Mouse (Mus musculus) brain, adult 10 weeks (tissue): Measurements from ENCODE around the gene Csmd2. TPM values are rescaled to one million over a fixed set of nuclear protein-coding genes. Genes with fewer than 3 reads are reported as not detected.

Source experiments
- polyA plus RNA-seq: library from polyadenylated mRNA; stranded (reverse); fragments of 350-450 nt; fragmentation: Illumina TruSeq; extraction: RNeasy Lipid Tissue Mini Kit (QIAGEN cat#74804); gene quantifications from one replicate; pipeline ENCODE4 v1.2.3, GENCODE M21; 2015; ENCODE audit warnings: low read depth, low replicate concordance

The Csmd2 gene
- polyA plus RNA-seq, result 23.4 TPM

DNA sequence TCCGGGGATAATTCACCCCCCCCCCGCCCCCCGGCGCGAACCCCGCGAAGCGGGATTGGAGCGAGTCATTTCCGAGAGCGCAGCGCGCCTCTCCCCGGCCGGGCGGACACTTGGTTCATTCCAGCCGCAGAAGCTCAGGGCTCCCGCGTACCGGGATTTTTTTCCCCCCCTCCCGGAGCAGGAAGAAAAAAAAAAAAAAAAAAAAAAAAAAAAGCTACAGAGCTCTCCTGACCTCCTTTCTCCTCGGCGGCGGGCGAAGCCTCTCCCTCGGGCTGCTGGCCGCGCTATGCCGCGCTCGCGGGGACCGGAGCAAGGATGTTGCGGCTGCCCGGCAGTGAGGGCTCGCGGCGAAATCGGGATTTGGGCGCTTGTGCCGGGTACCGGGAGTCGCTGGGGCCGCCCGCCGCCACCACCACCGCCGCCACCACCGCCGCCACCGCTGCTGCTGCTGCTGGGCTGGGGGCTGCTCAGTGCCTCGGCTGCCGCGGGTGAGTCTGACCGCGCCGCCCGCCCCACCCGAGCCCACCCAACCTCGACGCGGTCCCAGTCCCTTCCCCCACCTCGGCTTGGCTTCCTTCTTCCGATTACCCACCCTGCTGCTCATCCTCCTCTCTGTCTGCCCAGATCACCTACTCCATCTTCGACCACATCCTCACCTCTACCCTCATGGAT, at the start of gene Csmd2:
Csmd2 (plus strand) TSS at position 74 of the 672 bp plus-strand sequence.

DNA sequence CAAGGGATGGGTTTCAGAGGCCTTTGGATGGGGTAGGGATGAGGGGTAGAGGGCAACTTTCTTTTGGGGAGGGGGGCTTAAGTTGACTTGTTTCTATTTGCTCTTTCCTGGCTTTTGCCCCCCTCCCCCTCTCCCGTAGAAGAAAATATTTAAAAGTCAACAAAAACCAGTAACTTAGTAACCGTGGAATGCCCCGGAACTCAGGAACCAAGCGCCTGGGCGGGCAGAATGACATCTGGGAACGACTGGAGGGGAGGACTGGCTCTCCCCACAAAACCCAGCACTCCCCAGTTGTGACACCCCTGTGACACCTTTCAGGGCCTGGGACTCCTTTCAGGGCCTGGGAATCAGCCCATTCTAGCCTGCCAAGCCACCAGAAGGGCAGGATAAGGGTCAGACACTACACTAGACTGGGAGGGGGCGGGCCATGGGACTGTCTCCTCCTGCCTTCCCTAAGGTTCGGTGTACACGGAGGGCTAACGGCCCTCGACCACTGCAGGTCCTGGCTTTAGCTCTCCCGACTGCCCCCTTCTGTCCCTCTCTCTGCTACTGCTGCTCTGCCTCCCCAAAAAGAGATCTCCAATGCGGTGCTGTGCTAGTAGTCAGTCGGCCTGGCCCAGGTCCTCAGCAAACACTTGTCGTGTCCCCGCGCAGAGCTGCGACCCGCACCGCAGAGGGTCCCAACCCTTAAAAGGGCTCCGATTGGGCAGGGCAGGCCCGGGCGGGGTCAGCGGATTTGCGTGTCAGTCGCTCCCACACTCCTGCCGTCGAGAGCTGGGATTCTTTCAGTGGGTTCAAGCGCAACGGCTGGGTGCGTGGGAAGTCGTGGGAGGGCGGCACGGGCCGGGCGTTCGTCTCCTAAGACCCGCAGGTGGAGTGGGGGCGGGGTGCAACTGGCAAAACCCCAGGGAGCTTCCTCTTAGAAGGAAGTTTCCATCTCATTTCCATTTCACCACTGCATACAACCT, 16.5 kb upstream of the Csmd2 start, which contains the start of gene CK137956:
CK137956 (minus strand) TSS at position 51 of the 968 bp plus-strand sequence.

GRCm38 (mm10) chr4:128260907-128261560, 273.4 kb downstream of the Csmd2 start, which contains the start of gene Hmgb4:
Gene Hmgb4 (minus strand): TSS chr4:128260957.

GRCm38 (mm10) chr4:128609925-128610402, 622.3 kb downstream of the Csmd2 start, which contains the start of gene Zscan20:
Gene Zscan20 (minus strand): TSS chr4:128610098.

Other genes with a start within 250 kb of the Csmd2 start
- 1.1 TPM for gene CK137956, start 16.9 kb upstream of the Csmd2 start, polyA plus RNA-seq